In the genomic region with DNA sequence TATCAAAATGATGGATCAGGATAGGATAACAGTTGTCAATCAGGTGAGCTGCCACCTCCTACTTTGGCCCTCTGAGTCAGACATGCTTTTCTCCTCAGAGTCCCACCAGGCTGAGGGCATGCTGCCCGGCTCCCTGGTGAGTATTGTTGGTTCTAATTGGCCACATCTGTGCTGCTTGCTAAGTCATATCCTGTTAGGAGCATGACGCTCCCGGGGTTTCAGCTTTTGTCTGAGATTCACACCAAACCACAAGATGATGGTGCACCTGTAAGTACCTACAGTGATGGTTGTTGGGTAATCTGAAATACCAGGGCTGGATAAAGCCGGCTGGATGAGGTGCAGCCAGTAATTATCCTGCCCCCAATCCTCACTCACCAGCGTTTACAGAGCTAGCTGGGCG, we compare ENCODE assay signal across 17 mouse cellular contexts. TPM values are rescaled to one million over a fixed set of nuclear protein-coding genes. Genes with fewer than 3 reads are reported as not detected.
DNase-seq lines count a peak whose midpoint lies in the region; ATAC-seq and TF ChIP-seq lines count a peak whose summit lies in the region.
"Had no signal": no experiment of that assay in that cellular context is flagged by ENCODE, and none has a peak within 500 bp of the region (broad histone marks: within the 10 kb centered on the region; RNA-seq: fewer than 3 reads in every experiment).

No protein-coding gene starts in this region.

- 22% methylated on average over 6 of the region's 6 CpGs for WGBS in embryonic facial prominence, embryonic 14.5 days
- WGBS in embryonic facial prominence, embryonic 10.5 days = 33% methylated on average over 6 of the region's 6 CpGs
- 45% methylated on average over 6 of the region's 6 CpGs for WGBS in midbrain, embryonic 12.5 days
- WGBS in midbrain, embryonic 16.5 days = 21% methylated on average over 6 of the region's 6 CpGs
- WGBS in olfactory bulb, adult 2 months = 8% methylated on average over 6 of the region's 6 CpGs

- no peak overlapping the region for H3K9ac ChIP-seq in embryonic facial prominence, embryonic 14.5 days (ENCODE audit: low read depth, low read length)
- H3K9ac ChIP-seq in midbrain, embryonic 12.5 days (replicated peaks) = no peak overlapping the region
- no peak overlapping the region for H3K9ac ChIP-seq in midbrain, embryonic 16.5 days (ENCODE audit: low read depth, low read length)
- H3K9ac ChIP-seq: heart, embryonic 13.5 days; hindbrain, embryonic 12.5 days; limb, embryonic 12.5 days; liver, postnatal 0 days had no signal

- H3K4me2 ChIP-seq in embryonic facial prominence, embryonic 14.5 days (ENCODE audit: low read depth, low read length) = no peak overlapping the region
- no peak overlapping the region for H3K4me2 ChIP-seq in midbrain, embryonic 12.5 days (replicated peaks)
- H3K4me2 ChIP-seq in midbrain, embryonic 16.5 days (ENCODE audit: low read length) = no peak overlapping the region
- H3K4me2 ChIP-seq: heart, embryonic 13.5 days; hindbrain, embryonic 12.5 days; limb, embryonic 12.5 days had no signal

- TF ChIP-seq CTCF in olfactory bulb, adult 2 months (IDR thresholded peaks at IDR 0.05; ENCODE audit: insufficient read depth, low read depth, low read length) = no peak

- H3K36me3 ChIP-seq in embryonic facial prominence, embryonic 14.5 days (ENCODE audit: control insufficient read depth, insufficient read depth, low read length) = peaks cover 18% of the 10 kb centered on the region
- H3K36me3 ChIP-seq in embryonic facial prominence, embryonic 10.5 days (replicated peaks) = peaks cover 19% of the 10 kb centered on the region
- H3K36me3 ChIP-seq in midbrain, embryonic 12.5 days = peaks cover 10% of the 10 kb centered on the region
- H3K36me3 ChIP-seq in midbrain, embryonic 16.5 days (ENCODE audit: control insufficient read depth, insufficient read depth, low read length) = peaks cover 8% of the 10 kb centered on the region; the same call in 1 of the 2 replicates

- no peaks in the 10 kb centered on the region for H3K27me3 ChIP-seq in embryonic facial prominence, embryonic 14.5 days (replicated peaks; ENCODE audit: control insufficient read depth, insufficient read depth, low read length)
- no peaks in the 10 kb centered on the region for H3K27me3 ChIP-seq in embryonic facial prominence, embryonic 10.5 days (replicated peaks; ENCODE audit: low read depth, poor library complexity, severe bottlenecking)
- H3K27me3 ChIP-seq in midbrain, embryonic 12.5 days = no peaks in the 10 kb centered on the region
- no peaks in the 10 kb centered on the region for H3K27me3 ChIP-seq in midbrain, embryonic 16.5 days (ENCODE audit: control insufficient read depth, insufficient read depth, low read depth, low read length)
- H3K27me3 ChIP-seq: heart, embryonic 13.5 days; hindbrain, embryonic 12.5 days; limb, embryonic 12.5 days; megakaryocyte, embryonic 14.5 days had no signal

- peak; percentile 57; the same call in 1 of the 2 replicates for ATAC-seq in embryonic facial prominence, embryonic 14.5 days (ENCODE audit: low read depth)
- ATAC-seq in midbrain, embryonic 12.5 days (ENCODE audit: low FRiP score, low read depth) = no peak
- ATAC-seq in midbrain, embryonic 16.5 days = no peak
- ATAC-seq: liver, postnatal 0 days had no signal

- no peak for TF ChIP-seq POLR2A in olfactory bulb, adult 2 months (IDR thresholded peaks at IDR 0.05; ENCODE audit: insufficient read depth, low read depth, low read length)

- peak; percentile 35 for DNase-seq in embryonic facial prominence, embryonic 14.5 days (ENCODE audit: low spot score)
- no peak for DNase-seq in embryonic facial prominence, embryonic 10.5 days (ENCODE audit: low spot score)
- DNase-seq in brain, adult 2 months (ENCODE audit: low read depth, low spot score) = peak; percentile 59
- DNase-seq in gastrocnemius, postnatal 36 days = no peak
- no peak for DNase-seq in layer of hippocampus, postnatal 14 days (ENCODE audit: low spot score in 2 of 2)
- DNase-seq: adrenal gland, adult 2 months; kidney, adult 8-10 months; liver, postnatal 0 days; thymus, postnatal 14 days had no signal

- H3K27ac ChIP-seq in embryonic facial prominence, embryonic 14.5 days (replicated peaks; ENCODE audit: low read depth, low read length) = no peak overlapping the region
- no peak overlapping the region for H3K27ac ChIP-seq in embryonic facial prominence, embryonic 10.5 days (replicated peaks)
- H3K27ac ChIP-seq in midbrain, embryonic 12.5 days (replicated peaks) = 0 out of 2 replicates have a peak overlapping the region, but pooled peaks have one; percentile 25
- H3K27ac ChIP-seq in midbrain, embryonic 16.5 days (ENCODE audit: low read length) = no peak overlapping the region; the same call in 1 of the 2 replicates
- peak overlapping the region; percentile 16 for H3K27ac ChIP-seq in olfactory bulb, adult 2 months (ENCODE audit: insufficient read depth, low read depth, low read length)
- H3K27ac ChIP-seq: heart, embryonic 13.5 days; hindbrain, embryonic 12.5 days; layer of hippocampus, adult 2 months; limb, embryonic 12.5 days had no signal

- intact Hi-C loops in gastrocnemius, postnatal 36 days (cut with DNase I) = no loop called here

- H3K4me3 ChIP-seq in embryonic facial prominence, embryonic 14.5 days (ENCODE audit: low read depth, low read length) = no peak overlapping the region
- no peak overlapping the region for H3K4me3 ChIP-seq in embryonic facial prominence, embryonic 10.5 days
- H3K4me3 ChIP-seq in midbrain, embryonic 12.5 days = no peak overlapping the region
- H3K4me3 ChIP-seq in midbrain, embryonic 16.5 days (ENCODE audit: low read depth, low read length) = no peak overlapping the region
- H3K4me3 ChIP-seq in olfactory bulb, adult 2 months (ENCODE audit: insufficient read depth, low read depth, low read length) = no peak overlapping the region
- H3K4me3 ChIP-seq: heart, embryonic 13.5 days; hindbrain, embryonic 12.5 days; layer of hippocampus, adult 2 months; limb, embryonic 12.5 days; megakaryocyte, embryonic 14.5 days had no signal

- no peaks in the 10 kb centered on the region for H3K9me3 ChIP-seq in embryonic facial prominence, embryonic 14.5 days (ENCODE audit: control insufficient read depth, low read length)
- no peaks in the 10 kb centered on the region for H3K9me3 ChIP-seq in embryonic facial prominence, embryonic 10.5 days
- H3K9me3 ChIP-seq in midbrain, embryonic 12.5 days = no peaks in the 10 kb centered on the region
- no peaks in the 10 kb centered on the region for H3K9me3 ChIP-seq in midbrain, embryonic 16.5 days (replicated peaks; ENCODE audit: control insufficient read depth, low read length, poor library complexity, severe bottlenecking)
- H3K9me3 ChIP-seq: heart, embryonic 13.5 days; hindbrain, embryonic 12.5 days; limb, embryonic 12.5 days; megakaryocyte, embryonic 14.5 days had no signal

- H3K4me1 ChIP-seq in embryonic facial prominence, embryonic 14.5 days (ENCODE audit: control insufficient read depth, insufficient read depth, low read length) = no peaks in the 10 kb centered on the region
- peaks cover 4% of the 10 kb centered on the region for H3K4me1 ChIP-seq in embryonic facial prominence, embryonic 10.5 days
- 0 out of 2 replicates have a peak, but pooled peaks cover 6% of the 10 kb centered on the region for H3K4me1 ChIP-seq in midbrain, embryonic 12.5 days
- H3K4me1 ChIP-seq in midbrain, embryonic 16.5 days (ENCODE audit: control insufficient read depth, insufficient read depth, low read length) = no peaks in the 10 kb centered on the region; the same call in 1 of the 2 replicates
- peaks cover 5% of the 10 kb centered on the region for H3K4me1 ChIP-seq in olfactory bulb, adult 2 months (ENCODE audit: control insufficient read depth, insufficient read depth, low read length)
- H3K4me1 ChIP-seq: heart, embryonic 13.5 days; limb, embryonic 12.5 days had no signal

RNA-seq across cellular contexts. Expression of a gene that starts 18.5 kb away (rescaled TPM):
- polyA plus RNA-seq in embryonic facial prominence, embryonic 14.5 days (2014; fragmentation: Nextera tagmentation; extraction: Ambion mirVana) = 20.8 and 22.3 TPM in 2 replicates
- 24.3 and 24.7 TPM in 2 replicates for polyA plus RNA-seq in embryonic facial prominence, embryonic 10.5 days (2016; fragmentation: Nextera tagmentation; extraction: Ambion mirVana)
- 41.0 and 51.6 TPM in 2 replicates for polyA plus RNA-seq in midbrain, embryonic 12.5 days (2016; fragmentation: Nextera tagmentation; extraction: Ambion mirVana)
- 93.3 and 104 TPM in 2 replicates for polyA plus RNA-seq in midbrain, embryonic 16.5 days (2015; fragmentation: Nextera tagmentation; extraction: Ambion mirVana)
- polyA plus RNA-seq in olfactory bulb, adult 2 months (2012; ENCODE audit: insufficient read depth, insufficient read length, low replicate concordance, missing spikeins) = not detected in 2 replicates
- 10 to 100 TPM; 15.0 to 18.2 TPM for total RNA-seq in gastrocnemius, postnatal 36 days (2021)
- 10 to 100 TPM; 60.8 to 63.5 TPM for total RNA-seq in layer of hippocampus, postnatal 14 days (2021)

RNA-seq across cellular contexts. Expression of a gene that starts 21.1 kb away (rescaled TPM):
- polyA plus RNA-seq in embryonic facial prominence, embryonic 14.5 days (2014; fragmentation: Nextera tagmentation; extraction: Ambion mirVana) = 293 and 303 TPM in 2 replicates
- 377 and 407 TPM in 2 replicates for polyA plus RNA-seq in embryonic facial prominence, embryonic 10.5 days (2016; fragmentation: Nextera tagmentation; extraction: Ambion mirVana)
- polyA plus RNA-seq in midbrain, embryonic 12.5 days (2016; fragmentation: Nextera tagmentation; extraction: Ambion mirVana) = 379 and 421 TPM in 2 replicates
- 241 and 245 TPM in 2 replicates for polyA plus RNA-seq in midbrain, embryonic 16.5 days (2015; fragmentation: Nextera tagmentation; extraction: Ambion mirVana)
- 660 TPM in 1 of 2 replicates, not detected in the other for polyA plus RNA-seq in olfactory bulb, adult 2 months (2012; ENCODE audit: insufficient read depth, insufficient read length, low replicate concordance, missing spikeins)
- total RNA-seq in gastrocnemius, postnatal 36 days (2021) = 10 to 100 TPM; 44.2 to 61.3 TPM
- 100 to 1,000 TPM; 129 to 149 TPM for total RNA-seq in layer of hippocampus, postnatal 14 days (2021)

RNA-seq across cellular contexts. Expression of a gene that starts 45.2 kb away (rescaled TPM):
- polyA plus RNA-seq in embryonic facial prominence, embryonic 14.5 days (2014; fragmentation: Nextera tagmentation; extraction: Ambion mirVana) = 30.9 and 34.0 TPM in 2 replicates
- 38.0 and 41.9 TPM in 2 replicates for polyA plus RNA-seq in embryonic facial prominence, embryonic 10.5 days (2016; fragmentation: Nextera tagmentation; extraction: Ambion mirVana)
- 35.4 and 39.7 TPM in 2 replicates for polyA plus RNA-seq in midbrain, embryonic 12.5 days (2016; fragmentation: Nextera tagmentation; extraction: Ambion mirVana)
- 32.5 and 33.4 TPM in 2 replicates for polyA plus RNA-seq in midbrain, embryonic 16.5 days (2015; fragmentation: Nextera tagmentation; extraction: Ambion mirVana)
- not detected in 2 replicates for polyA plus RNA-seq in olfactory bulb, adult 2 months (2012; ENCODE audit: insufficient read depth, insufficient read length, low replicate concordance, missing spikeins)
- 10 to 100 TPM; 15.7 to 17.2 TPM for total RNA-seq in gastrocnemius, postnatal 36 days (2021)
- total RNA-seq in layer of hippocampus, postnatal 14 days (2021) = 10 to 100 TPM; 13.4 to 16.6 TPM

RNA-seq across cellular contexts. Expression of a gene that starts 50.8 kb away (rescaled TPM):
- polyA plus RNA-seq in embryonic facial prominence, embryonic 14.5 days (2014; fragmentation: Nextera tagmentation; extraction: Ambion mirVana) = 24.9 and 27.0 TPM in 2 replicates
- polyA plus RNA-seq in embryonic facial prominence, embryonic 10.5 days (2016; fragmentation: Nextera tagmentation; extraction: Ambion mirVana) = 26.1 and 28.5 TPM in 2 replicates
- polyA plus RNA-seq in midbrain, embryonic 12.5 days (2016; fragmentation: Nextera tagmentation; extraction: Ambion mirVana) = 33.9 and 36.2 TPM in 2 replicates
- polyA plus RNA-seq in midbrain, embryonic 16.5 days (2015; fragmentation: Nextera tagmentation; extraction: Ambion mirVana) = 35.9 and 38.5 TPM in 2 replicates
- polyA plus RNA-seq in olfactory bulb, adult 2 months (2012; ENCODE audit: insufficient read depth, insufficient read length, low replicate concordance, missing spikeins) = not detected in 2 replicates
- 10 to 100 TPM; 16.6 to 17.0 TPM for total RNA-seq in gastrocnemius, postnatal 36 days (2021)
- total RNA-seq in layer of hippocampus, postnatal 14 days (2021) = 10 to 100 TPM; 19.0 to 21.7 TPM

RNA-seq across cellular contexts. Expression of a gene that starts 50.9 kb away (rescaled TPM):
- 1.9 and 2.2 TPM in 2 replicates for polyA plus RNA-seq in embryonic facial prominence, embryonic 14.5 days (2014; fragmentation: Nextera tagmentation; extraction: Ambion mirVana)
- polyA plus RNA-seq in embryonic facial prominence, embryonic 10.5 days (2016; fragmentation: Nextera tagmentation; extraction: Ambion mirVana) = 2.4 TPM in 2 replicates
- polyA plus RNA-seq in midbrain, embryonic 12.5 days (2016; fragmentation: Nextera tagmentation; extraction: Ambion mirVana) = 4.8 and 5.1 TPM in 2 replicates
- polyA plus RNA-seq in midbrain, embryonic 16.5 days (2015; fragmentation: Nextera tagmentation; extraction: Ambion mirVana) = 2.6 and 3.0 TPM in 2 replicates
- not detected in 2 replicates for polyA plus RNA-seq in olfactory bulb, adult 2 months (2012; ENCODE audit: insufficient read depth, insufficient read length, low replicate concordance, missing spikeins)
- total RNA-seq in gastrocnemius, postnatal 36 days (2021) = under 1 TPM; 0.33 to 0.44 TPM
- total RNA-seq in layer of hippocampus, postnatal 14 days (2021) = 1 to 10 TPM; 2.7 to 2.8 TPM
- polyA plus RNA-seq: adrenal gland, adult 2 months had no signal

Comparison
In these comparisons a context has a peak if more than half of its experiments do, and no peak if none do; other contexts are left out.
1. DNase-seq: peak in embryonic facial prominence, embryonic 14.5 days (single experiment) and brain, adult 2 months (single experiment); none in embryonic facial prominence, embryonic 10.5 days (single experiment), gastrocnemius, postnatal 36 days (0 of 2) and layer of hippocampus, postnatal 14 days (0 of 2).
2. H3K27ac ChIP-seq: peak in midbrain, embryonic 12.5 days (single experiment) and olfactory bulb, adult 2 months (single experiment); none in embryonic facial prominence, embryonic 14.5 days (single experiment), embryonic facial prominence, embryonic 10.5 days (single experiment) and midbrain, embryonic 16.5 days (single experiment).